Mouse (Mus musculus) frontal cortex, postnatal 25 days (tissue): ENCODE measurements around the gene Cep44.

Source experiments
- DNase-seq, 2 experiments: peaks; one replicate each; pipeline ENCODE4 v3.0.0; 2022; ENCODE audit warnings: low spot score in 2 of 2

The Cep44 gene

DNA sequence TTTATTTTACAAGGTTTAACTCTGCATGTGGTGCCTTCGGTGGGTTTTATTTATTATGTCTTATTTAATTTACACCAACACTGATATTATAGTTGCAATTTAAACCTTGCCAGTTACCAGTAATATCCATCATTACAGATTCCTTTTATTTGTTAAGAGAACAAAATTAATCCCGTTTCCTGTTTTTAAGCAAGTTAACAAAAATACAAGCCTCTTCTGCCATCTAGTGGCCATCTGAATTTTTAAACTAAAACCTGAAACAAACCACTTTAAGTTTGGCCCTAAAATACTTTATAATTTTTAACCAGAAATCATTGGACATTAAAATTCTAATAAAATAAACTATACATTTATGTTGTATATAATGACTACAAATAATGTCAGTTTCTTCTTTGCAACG lies 64.8 kb downstream of the Cep44 start:
- no peak for DNase-seq
